Mouse (Mus musculus) adrenal gland, adult (tissue): ENCODE measurements around the gene Plcb2.
A peak's percentile ranks its signal among the peaks of the same experiment; 100 is the strongest.

Experiments used
- DNase-seq, 2 experiments: peaks; one replicate each; pipeline ENCODE4 v3.0.0; 2022 to 2023; ENCODE audit warnings: low spot score in 1 of 2; ENCODE audit not compliant: inconsistent age in 2 of 2

The Plcb2 gene

DNA sequence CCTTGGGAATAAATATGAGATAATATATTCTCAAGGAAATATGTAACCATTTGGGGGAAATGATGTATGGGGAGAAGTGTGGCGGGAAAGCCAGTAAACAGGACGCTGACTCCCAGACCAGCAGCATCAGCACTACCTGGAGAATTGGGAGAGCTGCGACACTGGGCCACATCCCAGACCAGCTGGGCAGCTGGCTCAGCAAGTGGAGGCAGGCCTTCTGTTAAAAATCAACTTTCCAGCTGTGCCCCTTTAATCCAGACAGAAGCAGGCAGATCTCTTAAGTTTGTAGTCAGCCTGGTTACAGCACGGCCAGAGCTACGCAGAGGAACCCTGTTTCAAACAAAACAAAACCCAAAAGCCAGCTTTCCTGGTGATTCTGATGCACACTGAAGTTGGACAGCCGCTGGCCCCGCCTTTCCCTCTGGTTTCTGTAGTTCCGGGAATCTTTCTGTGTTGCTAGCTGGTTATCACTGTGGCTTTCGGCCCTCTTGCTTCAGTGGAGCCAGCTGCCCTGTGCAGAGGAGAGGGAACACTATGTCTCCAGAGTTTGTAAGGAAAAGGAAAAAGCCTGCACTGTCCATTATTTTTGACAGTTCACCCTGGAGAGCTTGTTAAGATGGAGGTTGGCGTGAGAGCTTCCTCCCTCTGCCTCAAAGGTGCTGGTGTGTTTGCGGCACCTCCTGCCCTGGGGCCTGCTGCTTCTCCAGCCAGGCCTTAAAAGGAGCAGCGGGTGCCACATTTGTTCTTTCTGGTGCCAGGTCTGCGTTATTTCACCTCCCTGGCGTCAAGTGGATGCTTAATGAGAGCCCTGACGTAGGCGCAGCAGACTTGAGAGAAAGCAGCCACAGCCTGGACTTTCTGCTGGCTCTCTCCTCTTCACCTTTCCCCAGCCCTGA is 23.9 kb upstream of the Plcb2 start:
- DNase-seq = peak in 1 of 2 experiments; percentile 40

DNA sequence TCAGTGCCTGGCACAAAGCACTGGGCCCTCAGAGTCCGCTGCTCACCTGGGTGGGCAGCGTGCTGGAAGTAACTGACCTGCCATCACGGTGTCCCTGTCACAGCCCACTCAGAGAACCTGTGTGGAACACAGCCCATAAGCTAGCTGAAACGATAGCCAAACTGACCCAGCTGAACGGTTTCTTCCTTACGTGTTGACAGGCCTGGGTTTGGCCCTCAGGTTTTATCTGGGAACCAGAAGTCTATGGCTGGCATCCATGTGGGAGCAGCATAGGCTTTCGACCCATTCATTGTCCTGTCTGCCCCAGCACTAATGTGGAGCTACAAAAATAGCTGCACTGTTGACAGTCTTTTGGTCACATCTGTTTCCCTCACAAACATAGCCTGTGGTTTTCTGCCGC is 22.2 kb upstream of the Plcb2 start:
- DNase-seq = peak in 1 of 2 experiments; percentile 18

GRCm38 (mm10) chr2:118749341-118749884 is 21.2 kb upstream of the Plcb2 start:
- DNase-seq = peak in 1 of 2 experiments; percentile 18

GRCm38 (mm10) chr2:118747301-118747960 is 19.2 kb upstream of the Plcb2 start:
- DNase-seq = peak; percentile 34 to 71

DNA sequence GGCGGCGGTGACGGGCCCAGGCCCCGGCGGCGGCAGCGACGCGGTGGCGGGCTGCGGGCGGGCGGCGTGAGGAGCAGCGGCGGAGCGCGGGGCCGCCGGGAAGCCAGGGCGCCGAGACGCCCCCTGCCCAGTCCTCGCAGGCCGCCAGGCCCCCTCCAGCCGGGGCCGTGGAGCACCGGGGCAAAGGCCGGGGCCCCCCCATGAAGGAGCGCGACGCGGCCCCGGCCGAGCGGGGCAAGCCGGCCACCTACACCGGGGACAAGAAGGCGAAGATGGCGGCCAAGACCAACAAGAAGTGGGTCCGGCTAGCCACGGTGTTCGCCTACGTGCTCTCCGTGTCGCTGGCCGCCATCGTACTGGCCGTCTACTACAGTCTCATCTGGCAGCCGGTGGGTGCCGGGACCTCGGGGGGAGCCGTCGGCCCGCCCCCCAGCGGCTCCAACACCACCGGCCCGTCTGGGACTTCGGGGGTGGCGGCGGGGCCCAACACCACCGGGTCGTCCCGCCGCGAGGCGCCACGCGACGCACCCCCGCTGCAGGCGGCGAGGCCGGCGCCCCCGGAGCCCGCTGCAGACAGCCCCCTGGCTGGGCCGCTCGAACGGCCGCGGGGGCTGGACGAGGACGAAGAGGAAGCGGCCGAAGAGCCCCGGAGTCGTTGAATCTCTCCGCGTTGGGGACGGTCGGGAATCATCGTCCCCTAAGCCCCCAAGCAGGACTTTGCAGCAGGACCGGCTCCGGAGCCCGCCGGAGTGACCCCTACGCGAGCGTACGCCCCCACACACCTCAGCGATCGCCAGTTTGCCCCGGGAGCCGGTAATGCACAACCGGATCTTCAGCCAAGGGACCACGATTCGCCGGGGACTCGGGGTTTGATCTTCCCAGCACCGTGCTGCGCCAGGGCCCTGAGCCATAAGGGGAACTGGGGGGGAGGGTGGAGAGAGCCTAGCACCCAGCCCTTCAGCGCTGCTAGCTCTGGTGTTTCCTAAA is 18.0 kb upstream of the Plcb2 start:
- DNase-seq = peak; percentile 56 to 85

DNA sequence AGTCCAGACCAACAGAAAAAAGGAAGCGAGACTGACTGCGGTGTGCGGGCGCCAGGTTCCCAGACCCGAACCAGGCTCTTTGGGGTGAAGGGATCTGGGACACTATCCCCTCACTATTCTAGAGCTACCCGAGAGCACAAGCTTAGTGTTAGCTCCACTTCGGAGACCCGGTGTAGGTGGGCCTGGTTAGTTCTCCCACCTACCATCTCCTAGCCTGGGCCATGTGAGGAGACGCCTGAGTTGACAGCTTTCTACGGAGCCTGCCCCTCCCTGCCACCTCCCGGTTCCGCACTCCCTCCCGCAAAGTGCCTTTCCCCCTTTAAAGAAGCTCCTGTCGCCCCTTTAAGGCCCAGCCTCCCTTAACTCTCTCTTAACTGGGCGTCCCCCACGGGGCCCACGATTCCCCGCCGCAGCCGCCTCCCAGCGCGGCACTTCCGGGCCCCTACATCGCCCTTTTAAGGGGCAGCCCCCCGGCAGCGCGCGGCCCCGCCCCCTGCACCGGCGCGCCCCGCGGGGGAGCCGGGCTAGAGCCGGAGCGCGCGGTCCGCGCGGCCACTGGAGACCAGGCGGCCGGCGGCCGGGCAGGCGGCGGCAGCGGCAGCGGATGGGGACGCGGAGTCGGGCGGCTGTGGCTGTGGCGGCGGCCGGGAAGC is 17.1 kb upstream of the Plcb2 start, which contains the start of gene Inafm2:
Gene Inafm2 (plus strand): TSS at position 527 of the 653 bp plus-strand sequence.
- DNase-seq = peak; percentile 96 to 97

DNA sequence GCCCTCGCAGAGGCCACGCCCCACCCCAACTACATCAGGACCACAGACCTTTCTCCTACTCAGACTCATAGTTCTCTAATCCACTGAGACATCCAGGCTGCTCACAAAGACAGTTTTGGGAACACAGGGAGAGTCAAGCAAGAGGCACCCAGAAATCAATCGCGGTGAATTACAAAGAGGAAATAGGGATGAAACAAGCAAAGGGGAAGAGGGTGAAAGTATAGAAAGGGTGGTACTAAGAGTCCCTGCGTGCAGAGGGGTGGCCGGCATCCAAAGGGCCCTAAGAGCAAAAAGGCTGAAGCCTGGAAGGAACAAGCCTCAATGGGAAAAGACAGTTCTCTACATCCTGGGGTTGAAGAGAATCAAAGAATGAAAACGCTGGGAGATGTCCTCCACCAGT is 16.4 kb upstream of the Plcb2 start:
- peak; percentile 9 to 37 for DNase-seq

- peak; percentile 40 to 86 for DNase-seq
Observed at GRCm38 (mm10) chr2:118743261-118743943, 15.2 kb upstream of the Plcb2 start.

GRCm38 (mm10) chr2:118741183-118741582 is 12.9 kb upstream of the Plcb2 start:
- peak in 1 of 2 experiments; percentile 1 for DNase-seq

DNA sequence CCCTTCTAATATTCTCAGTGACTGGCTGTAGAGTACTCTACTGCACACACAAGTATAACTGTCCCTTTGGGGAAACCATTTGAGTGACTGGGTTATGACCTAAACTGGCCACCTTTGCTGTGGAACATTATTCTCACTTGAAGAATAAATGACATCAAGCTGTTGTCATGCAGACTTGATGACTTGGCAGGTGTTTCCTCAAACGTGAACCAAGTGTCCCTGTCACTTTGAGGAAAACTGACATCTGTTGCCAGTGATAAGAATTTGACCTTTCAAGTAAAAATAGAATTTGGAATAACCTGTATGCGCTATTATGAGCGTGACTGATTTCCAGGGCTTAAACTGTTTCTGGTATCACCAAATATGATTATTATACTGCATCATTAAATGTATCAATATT is 12.1 kb upstream of the Plcb2 start:
- no peak for DNase-seq

- DNase-seq = no peak
Observed at GRCm38 (mm10) chr2:118733341-118733740, 5.1 kb upstream of the Plcb2 start.

DNA sequence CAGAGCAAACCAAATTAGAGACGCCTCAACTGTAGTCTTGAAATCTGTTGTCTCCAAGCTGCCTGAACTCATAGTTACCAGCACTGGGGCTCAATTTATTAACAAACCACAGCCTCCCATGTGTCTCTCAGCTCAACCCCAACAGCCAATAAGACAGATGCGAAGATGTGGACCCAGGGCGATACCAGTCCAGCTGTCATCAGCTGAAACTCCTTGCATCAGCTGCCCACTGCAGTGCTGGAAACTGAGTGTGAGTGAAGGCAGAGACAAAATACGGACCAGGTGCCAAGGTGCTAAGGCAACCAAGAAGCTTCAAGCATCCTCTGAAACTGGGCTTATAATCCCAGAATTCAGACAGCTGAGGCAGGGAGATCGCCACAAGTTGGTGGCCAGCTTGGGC is 3.7 kb upstream of the Plcb2 start:
- DNase-seq = no peak

DNA sequence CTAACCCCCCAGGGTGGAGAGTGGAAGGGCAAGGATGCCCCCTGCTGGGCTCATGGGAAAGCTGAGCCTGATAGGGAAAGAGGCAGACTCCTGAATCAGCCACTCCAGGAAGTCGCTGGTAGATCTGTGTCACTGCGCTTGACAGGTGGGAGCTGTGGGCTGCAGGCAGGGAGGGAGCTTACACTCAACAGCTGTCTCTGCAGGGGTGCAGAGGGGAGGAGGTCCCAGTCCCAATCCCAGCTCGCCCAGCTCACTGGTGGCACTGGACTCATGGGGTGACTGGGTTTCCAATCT is 2.3 kb upstream of the Plcb2 start:
- DNase-seq = peak; percentile 86 to 95

GRCm38 (mm10) chr2:118729816-118730621 is 1.8 kb upstream of the Plcb2 start:
- DNase-seq = no peak

GRCm38 (mm10) chr2:118729194-118729593 is 956 bp upstream of the Plcb2 start:
- no peak for DNase-seq

- no peak for DNase-seq
Observed at GRCm38 (mm10) chr2:118727911-118728310, 327 bp downstream of the Plcb2 start.

GRCm38 (mm10) chr2:118726873-118727272 is 1.4 kb downstream of the Plcb2 start:
- DNase-seq = no peak

GRCm38 (mm10) chr2:118725511-118725910 is 2.7 kb downstream of the Plcb2 start:
- DNase-seq = peak; percentile 72 to 88
